Comparison of ENCODE assay signal across 13 mouse cellular contexts in the genomic region with DNA sequence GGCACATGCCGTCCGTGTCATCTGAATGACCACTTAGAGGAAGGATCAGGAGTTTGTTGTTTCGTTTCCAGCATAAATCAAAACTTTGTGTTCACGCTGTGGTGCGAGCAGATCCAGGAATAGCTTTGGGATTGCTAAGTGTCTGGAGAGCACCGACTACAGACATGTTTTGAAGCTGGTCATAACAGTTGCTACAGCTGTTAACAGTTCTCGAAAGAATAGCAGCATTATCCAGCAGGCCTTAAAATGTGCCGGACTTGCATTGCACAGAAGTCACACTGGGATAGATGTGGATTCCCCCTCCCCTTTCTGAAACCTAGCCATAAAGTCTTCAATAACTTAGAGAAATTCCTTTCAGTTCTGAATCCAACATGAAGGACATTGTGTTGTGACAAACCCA.
"Had no signal": no experiment of that assay in that cellular context is flagged by ENCODE, and none has a peak within 500 bp of the region (broad histone marks: within the 10 kb centered on the region; RNA-seq: fewer than 3 reads in every experiment).

No protein-coding gene starts in this region.

- H3K9ac ChIP-seq: kidney, embryonic 15.5 days; limb, embryonic 15.5 days; liver, embryonic 12.5 days; lung, embryonic 14.5 days; midbrain, embryonic 12.5 days; neural tube, embryonic 13.5 days; stomach, embryonic 15.5 days had no signal

- DNase-seq: kidney, postnatal 36 days; lung, embryonic 14.5 days; lung, postnatal 10 days; lung, postnatal 4 days; right cerebral cortex, postnatal 14 days; thymus, postnatal 4 days had no signal

- H3K27ac ChIP-seq: kidney, embryonic 15.5 days; limb, embryonic 15.5 days; liver, embryonic 12.5 days; midbrain, embryonic 12.5 days; neural tube, embryonic 13.5 days; stomach, embryonic 15.5 days had no signal

- H3K4me1 ChIP-seq: liver, embryonic 12.5 days; midbrain, embryonic 12.5 days; stomach, embryonic 15.5 days had no signal

- H3K27me3 ChIP-seq: kidney, embryonic 15.5 days; limb, embryonic 15.5 days; liver, embryonic 12.5 days; midbrain, embryonic 12.5 days; stomach, embryonic 15.5 days had no signal

- H3K4me3 ChIP-seq: kidney, embryonic 15.5 days; limb, embryonic 15.5 days; liver, embryonic 12.5 days; midbrain, embryonic 12.5 days; neural tube, embryonic 13.5 days; stomach, embryonic 15.5 days had no signal

- ATAC-seq: liver, embryonic 12.5 days; midbrain, embryonic 16.5 days had no signal

- H3K9me3 ChIP-seq: kidney, embryonic 15.5 days; limb, embryonic 15.5 days; liver, embryonic 12.5 days; midbrain, embryonic 12.5 days; neural tube, embryonic 13.5 days; stomach, embryonic 15.5 days had no signal

- H3K4me2 ChIP-seq: kidney, embryonic 15.5 days; limb, embryonic 15.5 days; liver, embryonic 12.5 days; lung, embryonic 14.5 days; midbrain, embryonic 12.5 days; neural tube, embryonic 13.5 days; stomach, embryonic 15.5 days had no signal

- H3K36me3 ChIP-seq: kidney, embryonic 15.5 days; limb, embryonic 15.5 days; liver, embryonic 12.5 days; midbrain, embryonic 12.5 days; neural tube, embryonic 13.5 days; stomach, embryonic 15.5 days had no signal
